Mouse (Mus musculus): ENCODE data around the gene Tmem140.

GRCm38 (mm10) chr6:34903851-34904250 lies 40.9 kb downstream of the Tmem140 start:
- TF ChIP-seq CTCF (IDR thresholded peaks at IDR 0.05; ENCODE audit: low read depth) = no peak
- no peak for TF ChIP-seq EP300 (IDR thresholded peaks at IDR 0.05; ENCODE audit: low read depth)
